Mouse (Mus musculus) right cerebral cortex, adult 18-20 months (tissue): ENCODE measurements at regions not wholly inside any gene's neighbourhood (a gene's known extent, or its start where the extent isn't known, plus 50 kb on each side); places are given as distances from the start of the nearest gene placed in this dataset.

Source experiments
- DNase-seq: peaks from one replicate; pipeline ENCODE4 v3.0.0; 2022; ENCODE audit warnings: mixed read lengths

- DNase-seq, result no peak
These were observed 59.9 kb upstream of the Lrrn2 start for GRCm38 (mm10) chr1:132820136-132820535.

DNA sequence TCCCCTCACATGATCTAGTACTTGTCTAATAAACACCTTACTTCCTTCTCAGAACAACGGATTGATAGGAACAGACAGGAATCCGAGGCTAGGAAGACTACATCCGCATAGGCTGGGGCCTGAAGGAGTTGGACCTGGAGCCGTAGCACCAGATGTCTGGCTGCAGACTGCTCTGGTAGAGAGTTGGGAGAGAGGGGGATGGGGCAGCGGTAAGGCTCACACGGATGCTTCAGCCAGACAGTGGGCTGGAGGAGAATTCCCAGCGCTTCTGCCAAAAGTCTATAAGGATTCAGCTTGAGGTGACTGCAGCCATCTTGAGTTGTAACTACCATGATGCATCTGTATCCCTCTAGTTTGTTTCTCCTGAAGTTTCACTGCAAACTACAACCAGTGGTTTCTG lies 61.8 kb upstream of the Lrrn2 start:
- DNase-seq, result peak; percentile 40

DNA sequence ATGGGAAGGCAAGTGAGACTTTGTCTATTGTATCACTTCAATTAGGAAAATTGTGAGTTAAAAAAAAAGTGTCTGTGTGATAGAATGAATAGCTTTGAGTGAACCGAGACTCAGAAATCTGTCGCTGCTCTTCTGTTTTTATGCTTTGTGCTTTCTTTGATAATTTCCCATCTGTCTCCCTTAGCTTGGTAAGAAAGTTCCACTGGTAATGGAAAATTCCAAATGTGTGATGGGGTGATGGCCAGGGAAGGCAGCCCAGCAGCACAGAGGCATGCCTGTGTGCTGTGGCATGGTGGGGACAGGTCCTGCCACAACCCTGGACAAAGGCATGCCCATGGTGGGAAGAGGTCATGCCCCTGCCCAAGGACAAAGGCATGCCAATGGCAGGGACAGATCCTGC lies 62.7 kb upstream of the Lrrn2 start:
- no peak for DNase-seq

- DNase-seq, result no peak
These were observed 63.9 kb upstream of the Nfasc start for GRCm38 (mm10) chr1:132805543-132805942.

- no peak for DNase-seq
These were observed 62.2 kb upstream of the Nfasc start for GRCm38 (mm10) chr1:132803842-132804241.

GRCm38 (mm10) chr1:132802380-132802779 lies 60.8 kb upstream of the Nfasc start:
- DNase-seq, result peak; percentile 28

- no peak for DNase-seq
These were observed 58.7 kb upstream of the Nfasc start for GRCm38 (mm10) chr1:132800285-132800684.

DNA sequence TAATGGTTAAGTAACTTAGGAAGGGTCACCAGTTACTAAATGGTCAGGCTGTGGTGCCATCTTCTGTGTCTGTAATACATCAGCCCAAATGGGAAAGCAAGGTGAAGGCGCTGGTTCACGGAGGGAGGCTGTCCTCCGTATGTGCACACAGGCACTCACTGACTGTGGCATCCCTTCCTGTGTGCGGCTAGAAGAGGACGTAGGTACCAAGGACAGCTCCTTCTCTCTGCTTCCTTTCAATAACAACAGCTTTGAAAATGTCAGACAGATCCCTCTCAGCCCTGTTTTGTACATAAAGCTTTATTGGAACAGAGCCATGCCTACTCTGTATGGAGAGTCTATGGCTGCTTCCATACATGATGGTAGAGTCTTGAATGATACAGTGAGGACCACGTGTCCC lies 57.7 kb upstream of the Nfasc start:
- DNase-seq, result no peak

DNA sequence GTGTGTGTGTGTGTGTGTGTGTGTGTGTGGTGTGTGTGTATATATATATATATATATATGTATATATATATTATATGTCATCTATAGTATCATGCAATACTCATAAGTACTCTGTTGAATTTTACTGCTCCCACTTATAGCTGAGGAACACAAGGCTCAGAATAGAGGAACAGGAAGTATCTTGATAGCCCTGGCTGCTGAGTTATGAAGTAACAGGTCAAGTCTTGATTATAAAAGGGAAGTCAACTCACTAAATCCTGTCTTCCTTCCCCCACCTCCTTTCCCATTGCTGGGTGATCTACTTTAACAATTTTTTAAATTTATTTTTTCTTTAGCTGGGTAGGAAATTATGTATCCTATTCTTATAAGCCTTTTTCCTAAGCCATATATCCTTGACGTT lies 52.9 kb upstream of the Nfasc start:
- DNase-seq, result no peak
